Mouse (Mus musculus): ENCODE results near the gene Syt12.

- TF ChIP-seq GATA1 (IDR thresholded peaks at IDR 0.05; ENCODE audit: borderline replicate concordance, low read length) (no peak), FLI1 (IDR thresholded peaks at IDR 0.05; ENCODE audit: low read length) (no peak)
These were observed 25.3 kb downstream of the Syt12 start for GRCm38 (mm10) chr19:4451965-4452364.
